Mouse (Mus musculus): ENCODE data around the gene Btaf1. TPM values are rescaled to one million over a fixed set of nuclear protein-coding genes. Genes with fewer than 3 reads are reported as not detected.

Gene Btaf1
- 16.9 and 17.1 TPM in 2 replicates for total RNA-seq (2014; rRNA removed)
- polyA plus RNA-seq (2015; fragmentation: Nextera tagmentation; extraction: Ambion mirVana) = 3.5 TPM in 2 replicates

GRCm38 (mm10) chr19:36925671-36926552 lies at the start of gene Btaf1:
Btaf1 (plus strand) TSS chr19:36926079.
- H3K9me3 ChIP-seq (ENCODE audit: low read length) = no peaks in the 10 kb centered on the region
- H3K9ac ChIP-seq (replicated peaks; ENCODE audit: low read length) = peak within 1 kb of the TSS; percentile 82
- H3K27ac ChIP-seq = peak within 1 kb of the TSS; percentile 96
- H3K4me1 ChIP-seq (ENCODE audit: insufficient read depth, low read length) = 0 out of 2 replicates have a peak, but pooled peaks cover 3% of the 10 kb centered on the region
- DNase-seq (ENCODE audit: low spot score) (peak; percentile 96), ATAC-seq (peak; percentile 98)
- no peak; the same call in 1 of the 2 replicates for TF ChIP-seq CTCF (IDR thresholded peaks at IDR 0.05; ENCODE audit: low read depth)
- H3K4me2 ChIP-seq (ENCODE audit: low read depth, low read length) = peak within 1 kb of the TSS; percentile 75
- H3K27me3 ChIP-seq (ENCODE audit: insufficient read depth, low read length) = no peaks in the 10 kb centered on the region
- under 1% methylated on average over 96 of the region's 98 CpGs for WGBS
- H3K4me3 ChIP-seq (ENCODE audit: low read length) = peak within 1 kb of the TSS; percentile 92
- no peaks in the 10 kb centered on the region for H3K36me3 ChIP-seq (ENCODE audit: insufficient read depth, low read length)

- H3K27me3 ChIP-seq (ENCODE audit: insufficient read depth, low read length) = no peaks in the 10 kb centered on the region
- no peaks in the 10 kb centered on the region for H3K9me3 ChIP-seq (ENCODE audit: low read length)
- H3K4me3 ChIP-seq (ENCODE audit: low read length) = no peak overlapping the region
- H3K4me2 ChIP-seq (ENCODE audit: low read depth, low read length) = no peak overlapping the region
- no peaks in the 10 kb centered on the region for H3K4me1 ChIP-seq (ENCODE audit: insufficient read depth, low read length)
- ATAC-seq = no peak
- no peak for TF ChIP-seq CTCF (IDR thresholded peaks at IDR 0.05; ENCODE audit: low read depth)
- H3K9ac ChIP-seq (replicated peaks; ENCODE audit: low read length) = no peak overlapping the region
- peaks cover 75% of the 10 kb centered on the region for H3K36me3 ChIP-seq (ENCODE audit: insufficient read depth, low read length)
- DNase-seq (ENCODE audit: low spot score) = no peak
- H3K27ac ChIP-seq = no peak overlapping the region
Measured at GRCm38 (mm10) chr19:36877329-36877728, 48.5 kb upstream of the Btaf1 start.

- Histone ChIP-seq H3K27ac (no peak overlapping the region), H3K4me3 (ENCODE audit: low read length) (no peak overlapping the region), H3K4me1 (ENCODE audit: insufficient read depth, low read length) (no peaks in the 10 kb centered on the region), H3K4me2 (ENCODE audit: low read depth, low read length) (no peak overlapping the region), H3K36me3 (ENCODE audit: insufficient read depth, low read length) (peaks cover 78% of the 10 kb centered on the region), H3K27me3 (ENCODE audit: insufficient read depth, low read length) (no peaks in the 10 kb centered on the region), H3K9ac (replicated peaks; ENCODE audit: low read length) (no peak overlapping the region), H3K9me3 (ENCODE audit: low read length) (no peaks in the 10 kb centered on the region)
- 78% methylated on average over 11 of the region's 11 CpGs for WGBS
- TF ChIP-seq CTCF (IDR thresholded peaks at IDR 0.05; ENCODE audit: low read depth) = no peak
- DNase-seq (ENCODE audit: low spot score) (no peak), ATAC-seq (no peak)
Measured at GRCm38 (mm10) chr19:36878743-36879495, 47.0 kb upstream of the Btaf1 start.

- H3K4me1 ChIP-seq (ENCODE audit: insufficient read depth, low read length) = no peaks in the 10 kb centered on the region
- H3K9ac ChIP-seq (replicated peaks; ENCODE audit: low read length) = no peak overlapping the region
- H3K9me3 ChIP-seq (ENCODE audit: low read length) = no peaks in the 10 kb centered on the region
- peak; percentile 57 for DNase-seq (ENCODE audit: low spot score)
- H3K27ac ChIP-seq = no peak overlapping the region
- peak; percentile 61 for TF ChIP-seq CTCF (IDR thresholded peaks at IDR 0.05; ENCODE audit: low read depth)
- ATAC-seq = no peak
- H3K27me3 ChIP-seq (ENCODE audit: insufficient read depth, low read length) = no peaks in the 10 kb centered on the region
- H3K4me2 ChIP-seq (ENCODE audit: low read depth, low read length) = no peak overlapping the region
- WGBS = 78% methylated on average over 6 of the region's 6 CpGs
- peaks cover 63% of the 10 kb centered on the region for H3K36me3 ChIP-seq (ENCODE audit: insufficient read depth, low read length)
- H3K4me3 ChIP-seq (ENCODE audit: low read length) = no peak overlapping the region
Measured at GRCm38 (mm10) chr19:36883119-36883518, 42.8 kb upstream of the Btaf1 start.

GRCm38 (mm10) chr19:36886316-36886715 lies 39.6 kb upstream of the Btaf1 start:
- Histone ChIP-seq H3K27ac (no peak overlapping the region), H3K27me3 (ENCODE audit: insufficient read depth, low read length) (no peaks in the 10 kb centered on the region), H3K9ac (replicated peaks; ENCODE audit: low read length) (no peak overlapping the region), H3K9me3 (ENCODE audit: low read length) (no peaks in the 10 kb centered on the region), H3K36me3 (ENCODE audit: insufficient read depth, low read length) (peaks cover 64% of the 10 kb centered on the region), H3K4me3 (ENCODE audit: low read length) (no peak overlapping the region), H3K4me2 (ENCODE audit: low read depth, low read length) (no peak overlapping the region), H3K4me1 (ENCODE audit: insufficient read depth, low read length) (no peaks in the 10 kb centered on the region)
- TF ChIP-seq CTCF (IDR thresholded peaks at IDR 0.05; ENCODE audit: low read depth) = peak; percentile 71
- DNase-seq (ENCODE audit: low spot score) = peak; percentile 66
- 66% methylated on average over 2 of the region's 2 CpGs for WGBS
- ATAC-seq = no peak

- no peaks in the 10 kb centered on the region for H3K9me3 ChIP-seq (ENCODE audit: low read length)
- no peak overlapping the region for H3K4me3 ChIP-seq (ENCODE audit: low read length)
- H3K9ac ChIP-seq (replicated peaks; ENCODE audit: low read length) = no peak overlapping the region
- TF ChIP-seq CTCF (IDR thresholded peaks at IDR 0.05; ENCODE audit: low read depth) = no peak
- WGBS = 26% methylated on average over 3 of the region's 3 CpGs
- no peak for ATAC-seq
- no peaks in the 10 kb centered on the region for H3K4me1 ChIP-seq (ENCODE audit: insufficient read depth, low read length)
- peaks cover 56% of the 10 kb centered on the region for H3K36me3 ChIP-seq (ENCODE audit: insufficient read depth, low read length)
- no peak overlapping the region for H3K4me2 ChIP-seq (ENCODE audit: low read depth, low read length)
- H3K27me3 ChIP-seq (ENCODE audit: insufficient read depth, low read length) = no peaks in the 10 kb centered on the region
- H3K27ac ChIP-seq = no peak overlapping the region
- no peak for DNase-seq (ENCODE audit: low spot score)
Measured at GRCm38 (mm10) chr19:36887706-36888105, 38.2 kb upstream of the Btaf1 start.
